Mouse (Mus musculus) liver, adult 2 months (tissue): Measurements from ENCODE around the gene Hist1h3e. TPM values are rescaled to one million over a fixed set of nuclear protein-coding genes. Genes with fewer than 3 reads are reported as not detected.

Source experiments
- DNase-seq: peaks from one replicate; pipeline ENCODE4 v3.0.0-alpha.2; 2011; ENCODE audit warnings: low read depth, low spot score; ENCODE audit errors: extremely low read depth
- H3K27ac ChIP-seq: fragments of 200-500 bp; replicated peaks from 2 replicates; pipeline ENCODE4 v1.5.1; 2012; ENCODE audit warnings: low read depth, mild to moderate bottlenecking, control low read depth, inconsistent platforms, low read length; ENCODE audit not compliant: insufficient read depth
- H3K27me3 ChIP-seq: fragments of 200-500 bp; 2 replicates; pipeline ENCODE4 v1.6.1; 2012; ENCODE audit warnings: mild to moderate bottlenecking, moderate library complexity, low read length, inconsistent platforms; ENCODE audit not compliant: control insufficient read depth, insufficient read depth
- H3K36me3 ChIP-seq: fragments of 200-500 bp; 2 replicates; pipeline ENCODE4 v1.6.1; 2012; ENCODE audit warnings: low read length, inconsistent platforms; ENCODE audit not compliant: control insufficient read depth, insufficient read depth
- H3K4me1 ChIP-seq: fragments of 200-500 bp; 2 replicates; pipeline ENCODE4 v1.6.1; 2011; ENCODE audit warnings: low read length; ENCODE audit not compliant: control insufficient read depth, insufficient read depth
- H3K4me3 ChIP-seq: fragments of 200-500 bp; 2 replicates; pipeline ENCODE4 v1.5.1; 2011; ENCODE audit warnings: low read depth, mild to moderate bottlenecking, control low read depth, low read length, moderate library complexity; ENCODE audit not compliant: insufficient read depth
- H3K79me2 ChIP-seq: fragments of 200-500 bp; 2 replicates; pipeline ENCODE4 v1.6.1; 2012; ENCODE audit warnings: inconsistent platforms, mild to moderate bottlenecking, low read length, moderate library complexity; ENCODE audit not compliant: control insufficient read depth, insufficient read depth
- H3K9ac ChIP-seq: fragments of 200-500 bp; 2 replicates; pipeline ENCODE4 v1.6.1; 2012; ENCODE audit warnings: low read depth, mild to moderate bottlenecking, control low read depth, inconsistent platforms, low read length
- CTCF ChIP-seq: fragments of 200-500 bp; IDR thresholded peaks from 2 replicates; pipeline ENCODE4 v1.5.1; 2011; ENCODE audit warnings: low read depth, low read length, control low read depth
- POLR2A ChIP-seq: fragments of 200-500 bp; IDR thresholded peaks from 2 replicates; pipeline ENCODE4 v1.6.1; 2011; ENCODE audit warnings: low read length, control low read depth; ENCODE audit not compliant: insufficient read depth; ENCODE audit errors: extremely low read depth
- WGBS: fragments of 180-500 bp; shearing (Covaris S2); methylation state at CpG from one replicate; pipeline ENCODE4 v1.1.7; 2018; 5-methylcytosine and 5-hydroxymethylcytosine counted together
- polyA plus RNA-seq: library from polyadenylated mRNA; depleted of rRNA; stranded (reverse); fragments of >200 nt; gene quantifications from 2 replicates; pipeline ENCODE4 v1.2.3, GENCODE M21; 2012
- total RNA-seq: library from RNA; depleted of rRNA; stranded (reverse); fragments of >200 nt; gene quantifications from 2 replicates; pipeline ENCODE4 v1.2.3, GENCODE M21; 2014

Gene Hist1h3e
- total and polyA plus RNA-seq, 2 experiments = 2.6 to 19.9 TPM

DNA sequence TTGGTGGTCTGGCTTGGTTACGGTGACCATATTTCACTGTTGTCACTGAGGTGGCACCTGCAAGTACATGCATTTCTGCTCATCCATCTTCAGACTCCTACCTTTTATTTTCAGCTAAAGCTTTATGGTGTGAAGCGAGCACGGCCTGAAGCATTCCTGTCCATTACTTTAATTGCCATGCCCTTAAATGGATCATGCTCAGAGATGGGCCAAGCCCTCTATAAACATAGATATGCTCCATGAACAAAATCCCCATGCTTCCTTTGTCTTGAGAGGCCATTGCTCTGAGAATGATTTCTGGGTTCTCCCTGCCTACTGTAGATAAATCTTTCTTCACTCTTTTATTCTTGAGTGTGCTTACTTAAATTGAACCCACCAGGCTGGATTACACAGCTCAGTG, 42.3 kb upstream of the Hist1h3e start:
- no peak overlapping the region for H3K27ac ChIP-seq
- no peak for DNase-seq
- H3K4me3 ChIP-seq = no peak overlapping the region
- H3K79me2 ChIP-seq = no peaks in the 10 kb centered on the region
- no peak overlapping the region for H3K9ac ChIP-seq
- H3K27me3 ChIP-seq = no peaks in the 10 kb centered on the region
- H3K36me3 ChIP-seq = no peaks in the 10 kb centered on the region
- no peak for TF ChIP-seq CTCF
- TF ChIP-seq POLR2A = no peak
- 93% methylated on average over 3 of the region's 3 CpGs for WGBS
- no peaks in the 10 kb centered on the region for H3K4me1 ChIP-seq

DNA sequence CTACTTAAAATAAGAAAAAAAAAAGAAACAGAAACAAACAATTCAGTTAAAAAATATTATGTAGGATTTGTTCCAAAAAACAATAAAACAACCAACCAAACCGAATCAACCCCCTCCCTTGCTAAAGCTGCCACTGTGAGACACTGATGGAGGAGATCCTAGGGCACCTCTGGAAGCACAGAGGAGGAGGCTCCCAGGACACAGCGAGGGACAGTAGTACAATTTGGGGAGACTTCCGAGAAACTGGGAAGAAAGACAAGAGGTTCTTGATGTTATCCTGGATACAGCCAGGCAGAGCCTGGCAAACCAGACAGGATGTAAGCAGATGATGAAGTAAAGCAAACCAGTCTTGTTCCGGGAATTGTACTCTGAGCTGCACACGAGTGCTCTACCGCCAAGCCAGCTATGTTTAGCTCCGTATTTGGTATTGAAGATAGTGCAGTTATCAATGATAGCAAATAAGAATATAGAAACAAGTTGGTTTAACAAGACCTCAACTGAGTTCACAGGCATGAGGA, 41.1 kb upstream of the Hist1h3e start:
- H3K27ac ChIP-seq = no peak overlapping the region
- no peak overlapping the region for H3K4me3 ChIP-seq
- 65% methylated on average over 7 of the region's 7 CpGs for WGBS
- H3K4me1 ChIP-seq = no peaks in the 10 kb centered on the region
- H3K36me3 ChIP-seq = no peaks in the 10 kb centered on the region
- TF ChIP-seq POLR2A = no peak
- TF ChIP-seq CTCF = no peak
- no peaks in the 10 kb centered on the region for H3K27me3 ChIP-seq
- no peak for DNase-seq
- H3K9ac ChIP-seq = no peak overlapping the region
- no peaks in the 10 kb centered on the region for H3K79me2 ChIP-seq

DNA sequence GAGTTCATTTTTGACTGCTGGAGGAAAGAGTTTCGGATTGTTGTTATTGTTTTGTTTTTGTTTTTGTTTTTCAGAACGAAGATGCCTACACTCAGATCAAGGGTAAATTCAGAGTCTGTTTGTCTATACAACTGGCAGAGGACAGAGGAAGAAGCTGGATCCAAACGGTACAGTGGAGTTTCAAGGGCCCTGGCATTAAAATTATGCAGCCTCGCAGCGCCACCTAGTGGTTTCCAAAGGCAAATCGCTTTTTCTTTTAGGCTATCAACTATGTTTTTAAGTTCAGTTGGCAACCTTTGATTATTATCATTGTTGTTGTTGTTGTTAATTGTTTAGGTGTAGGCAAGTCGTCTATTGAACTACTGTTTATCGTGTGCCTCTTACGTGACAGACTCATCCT, 35.8 kb upstream of the Hist1h3e start:
- H3K27me3 ChIP-seq = no peaks in the 10 kb centered on the region

DNA sequence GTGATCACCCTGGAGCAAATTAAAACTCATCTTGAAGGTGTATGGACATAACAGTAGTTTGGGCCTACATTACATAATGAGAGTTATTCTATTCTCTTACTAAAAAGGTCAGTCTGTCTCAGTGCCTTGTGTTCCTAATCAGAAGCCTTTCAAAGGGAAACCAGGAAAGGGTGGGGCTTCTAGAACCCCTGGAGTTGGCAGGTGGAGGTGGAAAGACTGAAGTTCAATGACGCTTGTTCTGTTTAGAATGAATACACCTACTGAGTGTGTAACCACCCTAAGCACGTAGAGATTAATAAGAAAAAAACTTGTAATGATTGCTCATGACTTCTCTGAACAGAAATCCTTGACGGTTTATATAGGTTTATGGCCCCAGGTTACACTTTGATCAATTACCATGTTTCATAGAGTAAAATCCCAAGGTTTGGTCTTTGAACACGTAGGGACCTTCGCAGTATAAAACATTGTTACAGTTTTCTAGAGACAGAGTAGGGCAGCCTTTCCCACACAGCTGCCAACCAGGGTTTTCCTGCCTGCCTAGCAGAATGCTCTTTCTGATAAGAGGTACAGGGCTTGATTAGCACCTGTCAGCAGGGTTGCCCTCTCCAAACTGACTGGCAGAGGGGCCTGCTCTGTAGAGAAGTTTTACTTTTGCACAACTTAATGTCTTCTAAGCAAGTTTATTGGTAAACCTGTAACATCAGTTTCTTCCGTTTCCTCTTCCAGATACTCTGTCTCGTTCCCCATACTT, 33.6 kb upstream of the Hist1h3e start:
- H3K9ac ChIP-seq = no peak overlapping the region
- no peak for DNase-seq
- H3K4me3 ChIP-seq = no peak overlapping the region

More for the DNA sequence above, 35.8 kb upstream of the Hist1h3e start:
- no peak overlapping the region for H3K9ac ChIP-seq
- WGBS = 9% methylated on average over 9 of the region's 9 CpGs
- peaks cover 1% of the 10 kb centered on the region; the same call in 1 of the 2 replicates for H3K4me1 ChIP-seq
- TF ChIP-seq CTCF (peak; percentile 70), POLR2A (no peak)
- peak; percentile 63 for DNase-seq
- H3K4me3 ChIP-seq = no peak overlapping the region
- no peak overlapping the region for H3K27ac ChIP-seq
- H3K36me3 ChIP-seq = no peaks in the 10 kb centered on the region
- no peaks in the 10 kb centered on the region for H3K79me2 ChIP-seq

DNA sequence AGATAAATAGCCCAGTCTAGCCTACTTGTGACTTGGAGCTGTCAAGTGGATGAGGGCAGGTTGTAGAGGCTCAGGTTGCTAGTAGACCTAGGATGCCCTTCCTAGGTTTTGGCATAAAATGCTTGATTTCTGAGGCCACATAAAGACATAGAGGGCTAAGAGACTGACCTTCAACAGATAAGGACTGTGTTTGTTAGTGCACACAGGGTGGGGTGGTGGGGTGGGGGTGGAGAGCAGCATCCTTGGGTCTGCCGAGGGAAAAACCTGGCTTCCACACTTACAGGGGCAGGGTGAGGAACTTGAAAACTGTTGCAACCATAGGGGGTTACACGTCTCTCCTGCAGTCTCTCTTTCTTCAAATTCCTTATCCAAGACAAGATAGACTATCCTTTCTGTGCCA, 33.0 kb upstream of the Hist1h3e start:
- no peak for DNase-seq
- Histone ChIP-seq H3K27me3 (no peaks in the 10 kb centered on the region), H3K36me3 (no peaks in the 10 kb centered on the region), H3K4me3 (no peak overlapping the region), H3K27ac (no peak overlapping the region), H3K4me1 (peaks cover 2% of the 10 kb centered on the region; the same call in 1 of the 2 replicates), H3K9ac (no peak overlapping the region), H3K79me2 (no peaks in the 10 kb centered on the region)
- no peak for TF ChIP-seq CTCF
- TF ChIP-seq POLR2A = no peak
- 86% methylated on average over 2 of the region's 2 CpGs for WGBS

More for the DNA sequence above, 33.6 kb upstream of the Hist1h3e start:
- 92% methylated on average over 7 of the region's 7 CpGs for WGBS
- no peaks in the 10 kb centered on the region for H3K36me3 ChIP-seq
- peaks cover 2% of the 10 kb centered on the region; the same call in 1 of the 2 replicates for H3K4me1 ChIP-seq
- H3K79me2 ChIP-seq = no peaks in the 10 kb centered on the region
- TF ChIP-seq POLR2A (no peak), CTCF (no peak)
- no peak overlapping the region for H3K27ac ChIP-seq
- H3K27me3 ChIP-seq = no peaks in the 10 kb centered on the region
